Mouse (Mus musculus): ENCODE measurements at regions not wholly inside any gene's neighbourhood (a gene's known extent, or its start where the extent isn't known, plus 50 kb on each side); places are given as distances from the start of the nearest gene placed in this dataset.

DNA sequence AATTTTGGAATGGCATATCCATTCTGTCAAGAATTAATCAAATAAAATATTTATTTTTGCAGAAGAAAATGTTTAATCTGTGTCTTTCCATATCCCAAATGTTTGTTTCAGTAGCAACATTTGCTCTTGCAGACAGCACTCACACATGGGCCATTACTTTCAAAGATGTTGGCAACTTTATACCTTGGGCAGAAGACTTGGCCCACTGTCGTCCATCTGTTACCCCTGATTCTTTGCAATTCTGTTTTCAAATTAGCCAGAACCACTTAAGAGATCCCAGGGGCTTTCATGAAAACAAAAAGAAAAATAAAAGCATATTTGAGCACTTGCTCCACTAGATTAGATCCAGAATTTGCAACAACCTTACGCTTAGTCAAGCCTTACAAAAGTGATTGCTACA lies 483.7 kb downstream of the Slitrk6 start:
- TF ChIP-seq CTCF (conservative IDR thresholded peaks at IDR 0.05 in 1 of 2, IDR thresholded peaks at IDR 0.05 in 1 of 2; ENCODE audit: low read depth in 2 of 2, low read length in 2 of 2): no peak
- TF ChIP-seq CHD2 (IDR thresholded peaks at IDR 0.05; ENCODE audit: low read length): no peak
- TF ChIP-seq RCOR1 (conservative IDR thresholded peaks at IDR 0.05; ENCODE audit: low read depth, low read length): no peak
- TF ChIP-seq RAD21 (IDR thresholded peaks at IDR 0.05; ENCODE audit: low read depth, low read length): no peak
- no peak for TF ChIP-seq PAX5 (IDR thresholded peaks at IDR 0.05; ENCODE audit: low read length)
- TF ChIP-seq HCFC1 (IDR thresholded peaks at IDR 0.05; ENCODE audit: low read depth, low read length): no peak
- TF ChIP-seq NRF1 (IDR thresholded peaks at IDR 0.05; ENCODE audit: low read depth, low read length): no peak
- no peak for TF ChIP-seq CHD1 (IDR thresholded peaks at IDR 0.05; ENCODE audit: low read depth, low read length)

Data from CH12.LX (cell line).